20 mouse cellular contexts compared by ENCODE assay signal in genomic region chr2:165283644-165284043, GRCm38 (mm10). TPM values are rescaled to one million over a fixed set of nuclear protein-coding genes. Genes with fewer than 3 reads are reported as not detected.
DNase-seq lines count a peak whose midpoint lies in the region; ATAC-seq and TF ChIP-seq lines count a peak whose summit lies in the region.
"Had no signal": no experiment of that assay in that cellular context is flagged by ENCODE, and none has a peak within 500 bp of the region (broad histone marks: within the 10 kb centered on the region; RNA-seq: fewer than 3 reads in every experiment).

No protein-coding gene starts in this region.

- H3K79me2 ChIP-seq in liver, adult 2 months (ENCODE audit: control insufficient read depth, insufficient read depth, low read length), result 0 out of 2 replicates have a peak, but pooled peaks cover 3% of the 10 kb centered on the region

- H3K4me3 ChIP-seq in kidney, adult 2 months (ENCODE audit: insufficient read depth, low read depth, low read length), result no peak overlapping the region
- H3K4me3 ChIP-seq in liver, adult 2 months (ENCODE audit: insufficient read depth, low read depth, low read length), result no peak overlapping the region
- H3K4me3 ChIP-seq in liver, embryonic 12.5 days, result no peak overlapping the region
- H3K4me3 ChIP-seq in intestine, postnatal 0 days (ENCODE audit: low read depth, low read length), result no peak overlapping the region
- H3K4me3 ChIP-seq: embryonic facial prominence, embryonic 10.5 days; forebrain, embryonic 13.5 days; heart, adult 2 months; heart, embryonic 12.5 days; hindbrain, embryonic 10.5 days had no signal

- H3K27ac ChIP-seq in kidney, adult 2 months (ENCODE audit: insufficient read depth, low read depth, low read length), result no peak overlapping the region
- H3K27ac ChIP-seq in liver, adult 2 months (replicated peaks; ENCODE audit: insufficient read depth, low read depth, low read length), result no peak overlapping the region
- no peak overlapping the region for H3K27ac ChIP-seq in liver, embryonic 12.5 days
- H3K27ac ChIP-seq in intestine, postnatal 0 days (ENCODE audit: low read depth, low read length), result peak overlapping the region; percentile 96
- H3K27ac ChIP-seq: embryonic facial prominence, embryonic 10.5 days; forebrain, embryonic 13.5 days; heart, adult 2 months; hindbrain, embryonic 10.5 days; hindbrain, embryonic 14.5 days had no signal

- no peak overlapping the region for H3K9ac ChIP-seq in liver, adult 2 months (ENCODE audit: low read depth, low read length)
- H3K9ac ChIP-seq in liver, embryonic 12.5 days, result no peak overlapping the region
- H3K9ac ChIP-seq in intestine, postnatal 0 days (ENCODE audit: low read depth, low read length), result no peak overlapping the region
- H3K9ac ChIP-seq: forebrain, embryonic 13.5 days; forebrain, postnatal 0 days; heart, embryonic 12.5 days; hindbrain, embryonic 14.5 days had no signal

- H3K9me3 ChIP-seq in liver, embryonic 12.5 days (replicated peaks), result no peaks in the 10 kb centered on the region
- H3K9me3 ChIP-seq in intestine, postnatal 0 days (ENCODE audit: control insufficient read depth), result no peaks in the 10 kb centered on the region
- H3K9me3 ChIP-seq: embryonic facial prominence, embryonic 10.5 days; forebrain, embryonic 13.5 days; heart, embryonic 12.5 days; hindbrain, embryonic 10.5 days had no signal

- no peaks in the 10 kb centered on the region for H3K36me3 ChIP-seq in kidney, adult 2 months (ENCODE audit: control insufficient read depth, insufficient read depth, low read length)
- no peaks in the 10 kb centered on the region for H3K36me3 ChIP-seq in liver, adult 2 months (ENCODE audit: control insufficient read depth, insufficient read depth, low read length)
- H3K36me3 ChIP-seq in liver, embryonic 12.5 days, result peaks cover 41% of the 10 kb centered on the region
- H3K36me3 ChIP-seq in intestine, postnatal 0 days (ENCODE audit: control insufficient read depth, insufficient read depth), result peaks cover 39% of the 10 kb centered on the region

- TF ChIP-seq POLR2A in kidney, adult 2 months (IDR thresholded peaks at IDR 0.05; ENCODE audit: low read depth, low read length), result no peak
- no peak for TF ChIP-seq POLR2A in liver, adult 2 months (IDR thresholded peaks at IDR 0.05; ENCODE audit: extremely low read depth, insufficient read depth, low read length)

- H3K4me1 ChIP-seq in kidney, adult 2 months (ENCODE audit: control insufficient read depth, insufficient read depth, low read length), result peaks cover 14% of the 10 kb centered on the region
- peaks cover 12% of the 10 kb centered on the region; the same call in 1 of the 2 replicates for H3K4me1 ChIP-seq in liver, adult 2 months (ENCODE audit: control insufficient read depth, insufficient read depth, low read length)
- H3K4me1 ChIP-seq in liver, embryonic 12.5 days, result peaks cover 40% of the 10 kb centered on the region
- H3K4me1 ChIP-seq in intestine, postnatal 0 days (replicated peaks; ENCODE audit: control insufficient read depth, insufficient read depth, low read length), result peaks cover 14% of the 10 kb centered on the region

- TF ChIP-seq CTCF in kidney, adult 2 months (conservative IDR thresholded peaks at IDR 0.05; ENCODE audit: insufficient read depth, insufficient read length, low read depth, low read length), result no peak
- TF ChIP-seq CTCF in liver, adult 2 months (IDR thresholded peaks at IDR 0.05; ENCODE audit: low read depth, low read length), result no peak
- no peak for TF ChIP-seq CTCF in intestine, postnatal 0 days (IDR thresholded peaks at IDR 0.05; ENCODE audit: low read depth)

- H3K4me2 ChIP-seq in liver, embryonic 12.5 days, result no peak overlapping the region
- no peak overlapping the region for H3K4me2 ChIP-seq in intestine, postnatal 0 days (replicated peaks; ENCODE audit: low read depth)
- H3K4me2 ChIP-seq: forebrain, embryonic 13.5 days; heart, embryonic 12.5 days; hindbrain, embryonic 14.5 days had no signal

- no peaks in the 10 kb centered on the region for H3K27me3 ChIP-seq in kidney, adult 2 months (replicated peaks; ENCODE audit: control insufficient read depth, insufficient read depth, low read length)
- no peaks in the 10 kb centered on the region for H3K27me3 ChIP-seq in liver, adult 2 months (ENCODE audit: control insufficient read depth, insufficient read depth, low read length)
- H3K27me3 ChIP-seq in liver, embryonic 12.5 days (replicated peaks), result no peaks in the 10 kb centered on the region
- H3K27me3 ChIP-seq in intestine, postnatal 0 days (replicated peaks; ENCODE audit: control insufficient read depth, insufficient read depth, low read length), result no peaks in the 10 kb centered on the region
- H3K27me3 ChIP-seq: forebrain, embryonic 13.5 days; heart, embryonic 12.5 days had no signal

- peak; percentile 64 for DNase-seq in adrenal gland, adult 2 months
- DNase-seq in adrenal gland, postnatal 4 days (ENCODE audit: low spot score in 2 of 2), result no peak
- peak; percentile 74 for DNase-seq in kidney, adult 2 months
- DNase-seq in kidney, adult 18-20 months, result no peak
- DNase-seq in liver, adult 2 months (ENCODE audit: extremely low read depth, low read depth, low spot score), result peak; percentile 14
- DNase-seq in cerebellum, adult 11 months, result no peak
- DNase-seq: cerebellum, adult 18-20 months; cerebellum, postnatal 10 days; forebrain, postnatal 0 days; gastrocnemius, postnatal 14 days; heart, adult 2 months had no signal

- ATAC-seq in liver, embryonic 12.5 days, result no peak
- peak; percentile 59 for ATAC-seq in intestine, postnatal 0 days
- ATAC-seq: forebrain, embryonic 13.5 days; forebrain, postnatal 0 days had no signal

- 69% methylated on average over 3 of the region's 3 CpGs for WGBS in kidney, adult 2 months
- WGBS in liver, adult 2 months, result 76% methylated on average over 3 of the region's 3 CpGs
- WGBS in liver, embryonic 12.5 days (ENCODE audit: insufficient replicate concordance), result 66% methylated on average over 3 of the region's 3 CpGs
- whole genome bisulfite sequencing in intestine, postnatal 0 days, result 45% methylated on average over 3 of the region's 3 CpGs

RNA-seq across cellular contexts. Expression of gene Slc35c2, which starts 4.0 kb away (rescaled TPM):
- 10 to 100 TPM; 51.0 to 56.6 TPM for total RNA-seq in adrenal gland, adult 2 months (2021)
- polyA plus RNA-seq in adrenal gland, adult 2 months (2012; rRNA removed), result 87.4 and 87.6 TPM in 2 replicates
- 10 to 100 TPM; 48.2 to 48.7 TPM for total RNA-seq in adrenal gland, postnatal 4 days (2021)
- polyA plus RNA-seq in kidney, adult 2 months (2012; rRNA removed), result 64.1 and 69.8 TPM in 2 replicates
- 13.5 and 17.2 TPM in 2 replicates for total RNA-seq in liver, adult 2 months (2014; rRNA removed)
- polyA plus RNA-seq in liver, adult 2 months (2012; rRNA removed), result 42.4 and 52.1 TPM in 2 replicates
- 41.6 and 46.2 TPM in 2 replicates for polyA plus RNA-seq in liver, embryonic 12.5 days (2016; fragmentation: Nextera tagmentation; extraction: Ambion mirVana)
- 199 and 209 TPM in 2 replicates for polyA plus RNA-seq in intestine, postnatal 0 days (2015; fragmentation: Nextera tagmentation; extraction: Ambion mirVana)

RNA-seq across cellular contexts. Expression of gene Elmo2, which starts 42.6 kb away (rescaled TPM):
- total RNA-seq in adrenal gland, adult 2 months (2021), result 10 to 100 TPM; 19.8 to 31.4 TPM
- 52.0 and 58.8 TPM in 2 replicates for polyA plus RNA-seq in adrenal gland, adult 2 months (2012; rRNA removed)
- total RNA-seq in adrenal gland, postnatal 4 days (2021), result 10 to 100 TPM; 37.3 to 45.7 TPM
- 56.3 and 59.9 TPM in 2 replicates for polyA plus RNA-seq in kidney, adult 2 months (2012; rRNA removed)
- total RNA-seq in liver, adult 2 months (2014; rRNA removed), result 5.2 and 7.0 TPM in 2 replicates
- polyA plus RNA-seq in liver, adult 2 months (2012; rRNA removed), result 10.9 and 17.5 TPM in 2 replicates
- 20.5 and 21.7 TPM in 2 replicates for polyA plus RNA-seq in liver, embryonic 12.5 days (2016; fragmentation: Nextera tagmentation; extraction: Ambion mirVana)
- 62.2 and 63.6 TPM in 2 replicates for polyA plus RNA-seq in intestine, postnatal 0 days (2015; fragmentation: Nextera tagmentation; extraction: Ambion mirVana)

RNA-seq across cellular contexts. Expression of gene Cdh22, which starts 49.0 kb away (rescaled TPM):
- total RNA-seq in adrenal gland, adult 2 months (2021), result 1 to 10 TPM in 1 of 2 experiments, under 1 TPM in 1; 0.89 to 1.8 TPM
- 1.5 and 6.1 TPM in 2 replicates for polyA plus RNA-seq in adrenal gland, adult 2 months (2012; rRNA removed)
- total RNA-seq in adrenal gland, postnatal 4 days (2021), result 1 to 10 TPM; 1.4 to 1.7 TPM
- polyA plus RNA-seq in kidney, adult 2 months (2012; rRNA removed), result 0.05 and 0.19 TPM in 2 replicates
- under 0.01 TPM in 1 of 2 replicates, not detected in the other for total RNA-seq in liver, adult 2 months (2014; rRNA removed)
- polyA plus RNA-seq in liver, adult 2 months (2012; rRNA removed), result not detected in 2 replicates
- 0.04 and 0.07 TPM in 2 replicates for polyA plus RNA-seq in liver, embryonic 12.5 days (2016; fragmentation: Nextera tagmentation; extraction: Ambion mirVana)
- polyA plus RNA-seq in intestine, postnatal 0 days (2015; fragmentation: Nextera tagmentation; extraction: Ambion mirVana), result 0.25 and 0.41 TPM in 2 replicates
- total RNA-seq: MEL had no signal
- polyA plus RNA-seq: gonadal fat pad, adult 2 months; heart, embryonic 12.5 days had no signal

Comparison
In these comparisons a context has a peak if more than half of its experiments do, and no peak if none do; other contexts are left out.
1. DNase-seq: peak in adrenal gland, adult 2 months (single experiment), kidney, adult 2 months (single experiment) and liver, adult 2 months (single experiment); none in adrenal gland, postnatal 4 days (0 of 2), kidney, adult 18-20 months (single experiment) and cerebellum, adult 11 months (single experiment).